Mouse (Mus musculus) spleen, adult 2 months (tissue): ENCODE results near the gene Brd1.

ENCODE experiments used
- CTCF ChIP-seq: fragments of 200-500 bp; IDR thresholded peaks from 2 replicates; pipeline ENCODE4 v1.5.1; 2011; ENCODE audit warnings: mild to moderate bottlenecking, inconsistent platforms; ENCODE audit not compliant: insufficient read depth, insufficient read length, insufficient replicate concordance; ENCODE audit errors: extremely low read depth
- POLR2A ChIP-seq: fragments of 200-500 bp; IDR thresholded peaks from 2 replicates; pipeline ENCODE4 v1.6.1; 2011; ENCODE audit warnings: low read depth, low read length, inconsistent platforms

- TF ChIP-seq CTCF (no peak), POLR2A (no peak)
Measured at GRCm38 (mm10) chr15:88738466-88738865, 4.4 kb upstream of the Brd1 start.
